Mouse (Mus musculus) frontal cortex, adult 2 months (tissue): ENCODE data around the gene Olfr697. TPM values are rescaled to one million over a fixed set of nuclear protein-coding genes. Genes with fewer than 3 reads are reported as not detected.
"Not testable (repeated sequence)": the region's sequence is repeated elsewhere in the genome, so short reads cannot be mapped to it uniquely, and the experiment has no call there.

Experiments
- DNase-seq, 2 experiments: peaks; one replicate each; pipeline ENCODE4 v3.0.0; 2022; ENCODE audit warnings: low spot score in 1 of 2; ENCODE audit errors: extremely low spot score in 1 of 2
- polyA plus RNA-seq: library from polyadenylated mRNA; depleted of rRNA; stranded (reverse); fragments of >200 nt; gene quantifications from 2 replicates; pipeline ENCODE4 v1.2.3, GENCODE M21; 2012; rRNA removed

Olfr697 gene
- not detected in 2 replicates for polyA plus RNA-seq

DNA sequence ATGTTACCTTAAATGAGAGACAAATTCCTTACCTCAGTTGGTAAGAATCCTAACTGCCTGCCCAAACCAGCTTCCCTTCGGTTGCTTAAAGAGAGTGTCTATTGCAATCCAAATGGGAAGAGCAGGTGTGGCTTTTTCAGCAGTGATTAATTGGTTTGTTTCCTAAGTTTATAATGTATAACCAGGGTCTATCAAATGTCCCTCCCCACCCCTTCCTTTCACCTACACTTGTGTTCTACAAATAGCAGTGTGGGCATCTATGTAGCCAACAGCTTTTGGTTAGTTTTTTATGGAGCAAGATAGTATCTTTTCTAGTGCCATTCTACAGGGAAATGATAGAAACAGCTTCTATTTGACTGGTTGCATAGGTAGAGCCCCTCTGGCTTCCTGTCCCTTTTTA, at the start of gene Olfr697:
Gene Olfr697 (minus strand): TSS at position 101 of the 400 bp plus-strand sequence.
- DNase-seq, result no peak

- peak in 1 of 2 experiments; percentile 2 for DNase-seq
These were observed 46.1 kb upstream of the Olfr697 start for GRCm38 (mm10) chr7:106788330-106788729.

- not testable (repeated sequence) for DNase-seq
These were observed 18.8 kb upstream of the Olfr697 start for GRCm38 (mm10) chr7:106761008-106761407.

DNA sequence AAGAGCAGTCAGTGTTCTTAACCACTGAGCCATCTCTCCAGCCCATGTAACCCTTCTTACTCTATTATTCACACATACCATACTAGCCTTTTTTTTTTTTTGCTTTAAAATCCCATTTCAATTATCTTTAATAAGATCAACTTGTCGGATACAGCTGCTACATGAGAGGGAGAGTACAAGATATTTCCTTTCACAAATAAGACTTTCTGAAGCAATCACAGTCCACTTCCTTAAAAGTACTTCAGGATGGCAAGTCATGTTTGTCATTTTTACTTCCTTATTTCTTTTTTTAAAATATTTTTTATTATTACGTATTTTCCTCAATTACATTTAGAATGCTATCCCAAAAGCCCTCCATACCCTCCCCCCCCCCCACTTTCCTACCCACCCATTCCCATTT, 16.6 kb upstream of the Olfr697 start:
- DNase-seq, result no peak

GRCm38 (mm10) chr7:106755297-106755696, 13.1 kb upstream of the Olfr697 start, which contains the start of gene Olfr698:
Gene Olfr698 (minus strand): TSS chr7:106755397.
- DNase-seq, result no peak

DNA sequence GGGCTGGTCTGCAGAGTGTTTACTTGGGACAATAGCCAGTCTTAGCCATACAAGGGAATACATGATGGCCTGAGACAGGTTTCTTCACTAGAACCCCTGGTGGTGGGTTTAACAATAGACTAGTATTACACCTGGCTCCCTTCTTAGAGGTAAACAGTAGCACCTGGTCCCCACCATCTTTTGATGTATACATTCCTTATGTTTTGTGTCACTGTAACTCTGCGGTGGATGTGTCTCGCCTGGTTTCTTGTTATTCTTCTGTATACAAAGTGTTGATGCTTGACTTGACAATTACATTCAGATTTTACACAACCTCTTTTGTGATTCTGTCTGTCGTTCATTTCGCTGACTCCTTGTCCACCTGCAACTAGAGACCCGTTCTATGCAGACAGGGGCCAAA, 3.6 kb upstream of the Olfr697 start:
- DNase-seq, result no peak

DNA sequence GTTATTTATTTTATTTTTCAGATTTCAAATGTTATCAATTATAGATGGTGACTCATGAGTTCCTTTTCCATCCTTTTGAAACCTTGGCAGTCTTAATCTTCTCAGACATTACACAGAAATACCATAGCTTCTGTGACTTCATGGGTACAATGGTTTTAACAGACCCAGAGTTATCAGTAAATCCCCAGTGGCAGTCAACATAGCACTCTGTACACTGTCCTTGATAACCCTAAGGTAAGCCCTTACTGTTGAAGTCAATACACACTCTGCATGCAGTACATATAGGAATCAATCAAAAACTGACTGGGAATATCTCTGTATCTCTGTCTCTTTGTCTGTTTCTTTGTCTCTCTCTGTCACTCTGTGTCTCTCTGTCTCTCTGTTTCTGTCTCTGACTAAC, 5.2 kb downstream of the Olfr697 start:
- DNase-seq, result no peak

- DNase-seq, result no peak
These were observed 8.5 kb downstream of the Olfr697 start for GRCm38 (mm10) chr7:106733717-106734116.

DNA sequence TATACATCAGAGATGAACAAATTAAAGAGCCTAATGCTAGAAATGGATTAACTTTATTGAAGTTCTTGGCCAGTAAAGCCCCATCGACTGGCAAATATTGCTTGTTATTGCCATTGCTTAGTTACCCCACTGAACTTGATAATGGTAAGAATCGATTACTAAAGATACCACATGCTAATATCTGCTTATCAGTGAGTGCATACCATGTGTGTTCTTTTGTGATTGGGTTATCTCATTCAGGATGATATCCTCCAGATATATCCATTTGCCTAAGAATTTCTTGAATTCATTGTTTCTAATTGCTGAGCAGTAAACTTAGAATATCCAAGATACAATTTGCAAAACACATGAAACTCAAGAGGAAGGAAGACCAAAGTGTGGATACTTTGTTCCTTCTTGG, 16.6 kb downstream of the Olfr697 start:
- not testable (repeated sequence) for DNase-seq

GRCm38 (mm10) chr7:106716296-106716695, 25.9 kb downstream of the Olfr697 start, which contains the start of gene Olfr695:
Gene Olfr695 (minus strand): TSS chr7:106716396.
- DNase-seq, result no peak

DNA sequence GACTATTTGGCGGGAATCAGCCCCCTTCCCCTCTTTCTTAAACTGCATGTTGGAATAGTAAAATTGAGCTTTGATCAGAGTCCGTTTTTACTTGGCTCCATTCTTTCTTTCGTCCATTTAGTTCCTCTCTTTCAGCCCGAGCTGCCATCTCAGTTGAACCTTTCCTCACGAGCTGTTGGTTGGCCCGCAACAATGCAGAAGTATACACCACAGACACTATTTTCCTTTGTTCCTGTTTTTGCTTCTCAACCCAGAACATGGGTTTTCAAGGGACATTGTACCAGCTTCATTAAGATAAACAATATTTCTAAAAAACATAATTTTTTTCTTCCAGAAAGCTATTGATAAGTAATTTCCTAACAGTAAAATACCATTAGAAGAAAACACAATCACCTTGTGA, 30.8 kb downstream of the Olfr697 start:
- DNase-seq, result no peak

DNA sequence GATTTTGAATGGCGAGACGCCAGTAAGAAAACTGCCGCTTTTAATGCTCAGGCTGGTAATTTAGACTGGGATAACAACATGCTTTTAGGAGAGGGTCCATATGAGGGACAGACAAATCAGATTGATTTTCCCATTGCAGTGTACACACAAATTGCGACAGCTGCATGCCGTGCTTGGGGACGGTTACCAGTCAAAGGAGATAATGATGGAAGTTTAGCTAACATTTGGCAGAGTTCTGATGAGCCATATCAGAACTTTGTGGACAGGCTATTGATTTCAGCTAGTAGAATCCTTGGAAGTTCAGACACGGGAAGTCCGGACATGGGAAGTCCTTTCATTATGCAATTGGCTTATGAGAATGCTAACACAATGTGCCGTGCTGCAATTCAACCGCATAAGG, 34.5 kb downstream of the Olfr697 start:
- not testable (repeated sequence) for DNase-seq

DNA sequence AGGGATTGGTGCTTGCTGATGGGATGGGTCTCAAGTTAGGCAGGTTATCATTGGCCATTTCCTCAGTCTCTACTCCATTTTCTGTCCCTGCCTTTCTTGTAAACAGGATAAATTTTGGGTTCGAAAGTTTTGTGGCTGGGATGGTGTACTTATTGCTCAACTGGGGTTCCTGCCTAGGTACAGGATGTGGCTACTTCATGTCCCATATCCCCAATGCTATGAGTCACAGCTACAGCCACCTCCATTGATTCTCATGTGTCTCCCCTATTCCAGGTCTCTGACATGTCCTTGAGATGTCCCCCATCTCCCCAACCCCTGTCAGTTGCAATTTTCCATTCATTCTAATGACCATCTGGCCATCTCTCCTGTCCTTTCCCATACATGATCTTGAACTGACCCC, 45.4 kb downstream of the Olfr697 start:
- DNase-seq, result no peak

- DNase-seq, result no peak
These were observed 49.3 kb downstream of the Olfr697 start for GRCm38 (mm10) chr7:106692976-106693375.

DNA sequence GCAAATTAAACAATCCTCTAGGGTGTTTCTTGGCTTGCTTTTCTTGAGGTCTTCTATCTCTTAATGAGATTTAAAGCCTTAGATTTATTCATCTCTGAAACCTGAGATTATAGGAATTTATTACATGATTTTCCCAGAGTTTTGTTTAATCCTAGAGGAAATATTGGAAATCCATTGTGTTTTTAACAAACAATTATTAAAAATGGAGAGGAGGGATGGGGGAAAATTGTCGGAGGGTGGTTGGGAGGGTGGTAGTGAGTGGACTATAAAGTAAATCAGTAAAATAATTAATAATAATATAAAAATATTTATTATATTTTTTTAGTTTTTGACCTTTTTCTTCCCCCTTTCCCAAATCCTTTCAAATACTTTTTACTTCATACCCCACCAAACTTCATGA, 50.5 kb downstream of the Olfr697 start, which contains the start of gene Olfr694:
Gene Olfr694 (minus strand): TSS at position 101 of the 400 bp plus-strand sequence.
- DNase-seq, result no peak

Other genes with a start within 250 kb of the Olfr697 start
- not detected in 2 replicates for gene Olfr693, start 61.9 kb downstream of the Olfr697 start, polyA plus RNA-seq
- not detected in 2 replicates for gene Olfr694, start 50.6 kb downstream of the Olfr697 start, polyA plus RNA-seq
- 0.02 TPM in 1 of 2 replicates, not detected in the other for gene Olfr695, start 26.0 kb downstream of the Olfr697 start, polyA plus RNA-seq
- gene Olfr698, start 13.0 kb upstream of the Olfr697 start, polyA plus RNA-seq, result not detected in 2 replicates
- gene Olfr699, start 50.8 kb upstream of the Olfr697 start, polyA plus RNA-seq, result not detected in 2 replicates
- not detected in 2 replicates for gene Olfr700, start 66.4 kb upstream of the Olfr697 start, polyA plus RNA-seq
- not detected in 2 replicates for gene Olfr701, start 71.7 kb upstream of the Olfr697 start, polyA plus RNA-seq
- gene Olfr702, start 91.5 kb upstream of the Olfr697 start, polyA plus RNA-seq, result not detected in 2 replicates
- gene Olfr703, start 100.9 kb upstream of the Olfr697 start, polyA plus RNA-seq, result not detected in 2 replicates
- gene Olfr704, start 120.7 kb upstream of the Olfr697 start, polyA plus RNA-seq, result not detected in 2 replicates
- gene Olfr705, start 134.4 kb upstream of the Olfr697 start, polyA plus RNA-seq, result not detected in 2 replicates
- gene Olfr706, start 145.7 kb upstream of the Olfr697 start, polyA plus RNA-seq, result not detected in 2 replicates
- gene Olfr707, start 158.8 kb upstream of the Olfr697 start, polyA plus RNA-seq, result not detected in 2 replicates
- not detected in 2 replicates for gene Olfr1532-ps1, start 165.6 kb upstream of the Olfr697 start, polyA plus RNA-seq
- not detected in 2 replicates for gene Olfr709-ps1, start 189.8 kb upstream of the Olfr697 start, polyA plus RNA-seq
- not detected in 2 replicates for gene Olfr710, start 205.9 kb upstream of the Olfr697 start, polyA plus RNA-seq
- gene Olfr6, start 221.5 kb upstream of the Olfr697 start, polyA plus RNA-seq, result not detected in 2 replicates
- not detected in 2 replicates for gene Olfr711, start 233.0 kb upstream of the Olfr697 start, polyA plus RNA-seq